Mouse (Mus musculus) heart, embryonic 16.5 days (tissue): ENCODE measurements around the gene Iqschfp. TPM values are rescaled to one million over a fixed set of nuclear protein-coding genes. Genes with fewer than 3 reads are reported as not detected.

Experiments
- ATAC-seq: fragments of 200-750 bp; cut with Nextera tagmentation; replicated peaks from 2 replicates; pipeline ENCODE4 v1.8.0; 2017; ENCODE audit warnings: moderate number of reproducible peaks; ENCODE audit not compliant: insufficient read depth, low FRiP score; ENCODE audit errors: extremely low read depth
- H3K27ac ChIP-seq: fragments of 300-500 bp; sonication (generic); 2 replicates; pipeline ENCODE4 v1.5.1; 2014; ENCODE audit warnings: mild to moderate bottlenecking, low read length, control low read depth, moderate library complexity
- H3K27me3 ChIP-seq: fragments of 300-500 bp; sonication (generic); 2 replicates; pipeline ENCODE4 v1.6.1; 2014; ENCODE audit warnings: low read length, mixed read lengths; ENCODE audit not compliant: control insufficient read depth, insufficient read depth
- H3K36me3 ChIP-seq: fragments of 300-500 bp; sonication (generic); 2 replicates; pipeline ENCODE4 v1.6.1; 2014; ENCODE audit not compliant: control insufficient read depth, insufficient read depth
- H3K4me1 ChIP-seq: fragments of 300-500 bp; sonication (generic); 2 replicates; pipeline ENCODE4 v1.6.1; 2014; ENCODE audit warnings: low read length, mixed read lengths; ENCODE audit not compliant: control insufficient read depth, insufficient read depth
- H3K4me2 ChIP-seq: fragments of 300-500 bp; sonication (generic); 2 replicates; pipeline ENCODE4 v1.6.1; 2014; ENCODE audit warnings: low read depth, mild to moderate bottlenecking, control low read depth, low read length
- H3K4me3 ChIP-seq: fragments of 300-500 bp; sonication (generic); 2 replicates; pipeline ENCODE4 v1.5.1; 2014; ENCODE audit warnings: mild to moderate bottlenecking, control low read depth, low read length
- H3K9ac ChIP-seq: fragments of 300-500 bp; sonication (generic); 2 replicates; pipeline ENCODE4 v1.6.1; 2014; ENCODE audit warnings: low read length, control low read depth
- H3K9me3 ChIP-seq: fragments of 300-500 bp; sonication (generic); replicated peaks from 2 replicates; pipeline ENCODE4 v1.6.1; 2016; ENCODE audit warnings: low read length; ENCODE audit not compliant: control insufficient read depth
- WGBS: fragments of 180-500 bp; shearing (Covaris S2); extraction: QIAGEN DNeasy Blood & Tissue Kit; methylation state at CpG from one replicate; pipeline ENCODE4 v1.1.7; 2014; 5-methylcytosine and 5-hydroxymethylcytosine counted together
- polyA plus RNA-seq: library from polyadenylated mRNA; unstranded; fragments of >200 nt; fragmentation: Nextera tagmentation; extraction: Ambion mirVana; gene quantifications from 2 replicates; pipeline ENCODE4 v1.2.1, GENCODE M21; 2015

The Iqschfp gene
- polyA plus RNA-seq, 1 experiment from 2014 or later: not detected

DNA sequence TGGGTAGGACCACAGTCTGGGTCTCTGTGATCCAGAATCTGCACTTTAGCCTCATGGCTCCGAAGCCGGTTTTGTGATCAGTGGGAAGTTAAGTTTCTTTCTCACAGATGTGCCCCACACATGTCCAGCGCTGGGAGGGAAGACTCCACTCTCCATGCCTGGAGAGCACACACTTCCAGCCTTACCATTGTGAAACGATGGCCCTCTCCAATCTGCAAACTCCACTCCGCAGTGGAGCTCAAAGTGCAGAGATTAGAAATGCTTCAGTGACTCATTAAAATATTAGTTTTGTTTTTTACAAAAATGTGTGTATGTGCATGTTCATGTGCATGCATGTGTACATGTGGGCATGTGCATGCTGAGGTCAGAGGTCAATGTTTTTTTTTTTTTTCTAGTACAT is 626.6 kb downstream of the Iqschfp start:
- Histone ChIP-seq H3K4me3 (no peak overlapping the region), H3K4me2 (no peak overlapping the region), H3K36me3 (no peaks in the 10 kb centered on the region), H3K27me3 (no peaks in the 10 kb centered on the region), H3K4me1 (peaks cover 15% of the 10 kb centered on the region), H3K27ac (no peak overlapping the region), H3K9me3 (no peaks in the 10 kb centered on the region), H3K9ac (no peak overlapping the region)
- no peak for ATAC-seq
- 95% methylated on average over 5 of the region's 5 CpGs for WGBS

DNA sequence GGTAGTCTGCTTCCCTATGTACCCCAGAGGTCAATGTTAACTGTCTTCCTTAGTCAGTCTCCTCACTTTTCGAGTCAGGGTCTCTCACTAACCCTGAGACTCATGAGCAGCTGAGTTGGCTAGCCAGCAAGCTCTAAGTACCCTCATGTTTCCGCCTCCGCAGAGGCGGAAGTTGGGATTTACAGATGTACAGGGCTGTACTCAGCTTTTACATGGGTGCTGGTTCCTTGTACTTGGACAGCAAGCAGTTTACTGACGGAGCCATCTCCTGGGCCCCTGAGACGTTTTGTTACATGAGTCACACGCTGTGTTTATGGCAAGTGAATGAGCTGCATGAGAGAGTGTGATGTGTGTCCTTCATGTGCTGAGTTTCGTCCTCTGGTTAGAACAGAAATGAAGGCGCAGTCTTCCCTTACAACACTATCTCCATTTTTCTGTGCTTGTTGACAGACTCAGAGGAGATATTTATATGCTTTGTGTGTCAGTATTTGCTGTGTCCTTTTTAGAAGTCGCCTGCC is 633.4 kb downstream of the Iqschfp start:
- H3K27ac ChIP-seq: peak overlapping the region; percentile 15

DNA sequence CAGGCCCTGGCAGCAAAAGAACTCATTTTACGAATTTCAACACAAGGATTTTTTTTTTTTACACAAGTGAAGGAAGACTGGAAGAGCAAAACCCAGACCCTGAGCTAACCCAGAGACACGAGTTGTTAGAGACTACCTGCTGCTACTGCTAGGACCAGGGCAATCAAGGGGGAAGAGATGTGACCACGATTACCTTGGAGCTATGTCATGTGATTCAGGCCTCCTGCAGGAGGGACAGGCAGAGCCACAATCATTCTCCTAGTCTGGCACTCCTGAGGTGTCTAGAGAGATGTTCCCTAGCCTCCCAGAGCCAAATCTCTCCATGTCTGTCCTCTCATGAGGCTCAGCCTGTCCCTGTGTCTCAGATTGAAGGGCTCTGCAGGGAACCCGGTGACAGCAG is 634.4 kb downstream of the Iqschfp start:
- Histone ChIP-seq H3K4me3 (no peak overlapping the region), H3K9ac (no peak overlapping the region), H3K4me1 (peaks cover 11% of the 10 kb centered on the region), H3K27me3 (no peaks in the 10 kb centered on the region), H3K4me2 (no peak overlapping the region), H3K27ac (peak overlapping the region; percentile 28; the same call in 1 of the 2 replicates), H3K9me3 (no peaks in the 10 kb centered on the region), H3K36me3 (no peaks in the 10 kb centered on the region)
- WGBS: 43% methylated on average over 4 of the region's 4 CpGs
- peak; percentile 28; the same call in 1 of the 2 replicates for ATAC-seq

More for the DNA sequence above, 633.4 kb downstream of the Iqschfp start:
- Histone ChIP-seq H3K9ac (no peak overlapping the region), H3K9me3 (no peaks in the 10 kb centered on the region), H3K27me3 (no peaks in the 10 kb centered on the region), H3K4me3 (no peak overlapping the region), H3K4me2 (no peak overlapping the region), H3K4me1 (peaks cover 11% of the 10 kb centered on the region), H3K36me3 (no peaks in the 10 kb centered on the region)
- WGBS: 70% methylated on average over 10 of the region's 10 CpGs
- ATAC-seq: no peak; the same call in 1 of the 2 replicates

DNA sequence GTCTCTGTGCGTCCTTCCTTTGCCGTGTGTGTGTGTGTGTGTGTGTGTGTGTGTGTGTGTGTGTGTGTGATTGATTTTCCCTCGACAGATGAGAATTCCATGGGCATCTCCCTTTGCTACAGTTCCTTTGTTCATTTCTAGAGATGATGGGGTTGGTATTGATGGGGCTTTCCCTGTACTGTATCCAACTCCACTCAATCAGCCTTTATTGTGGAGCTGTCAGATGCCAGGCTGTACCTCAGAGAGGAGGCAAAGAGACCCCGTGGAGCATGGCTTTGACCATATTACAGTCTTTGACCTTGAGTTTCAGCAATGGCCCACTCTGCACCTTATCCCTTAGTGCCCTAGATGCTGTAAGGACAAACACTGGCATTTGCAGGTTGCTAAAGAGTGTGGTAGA is 635.1 kb downstream of the Iqschfp start:
- H3K9ac ChIP-seq: no peak overlapping the region
- H3K27me3 ChIP-seq: no peaks in the 10 kb centered on the region
- H3K27ac ChIP-seq: no peak overlapping the region
- H3K36me3 ChIP-seq: no peaks in the 10 kb centered on the region
- peaks cover 11% of the 10 kb centered on the region for H3K4me1 ChIP-seq
- no peak overlapping the region for H3K4me2 ChIP-seq
- 65% methylated on average over 4 of the region's 4 CpGs for WGBS
- no peaks in the 10 kb centered on the region for H3K9me3 ChIP-seq
- ATAC-seq: no peak
- H3K4me3 ChIP-seq: no peak overlapping the region

DNA sequence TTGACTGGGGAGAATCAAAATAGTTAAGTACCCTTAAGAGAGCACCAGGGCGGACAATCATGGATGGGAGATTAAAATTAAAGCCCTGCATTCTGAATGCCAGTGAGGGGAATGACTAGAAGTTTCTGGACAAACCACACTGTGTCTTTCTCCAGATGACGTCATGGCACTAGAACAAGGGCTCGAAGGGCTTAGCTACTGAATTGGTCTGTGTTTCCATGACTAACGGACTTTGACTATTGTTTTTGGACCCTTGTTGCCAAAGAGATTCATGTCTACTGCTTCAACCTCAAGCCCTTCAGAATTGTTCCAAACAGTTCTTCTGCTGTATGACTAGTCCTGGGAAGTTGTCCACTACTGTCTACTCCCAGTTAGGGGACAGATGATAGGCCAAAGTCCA is 639.9 kb downstream of the Iqschfp start:
- Histone ChIP-seq H3K9me3 (peaks cover 4% of the 10 kb centered on the region; the same call in 1 of the 2 replicates), H3K4me1 (peaks cover 14% of the 10 kb centered on the region), H3K36me3 (0 out of 2 replicates have a peak, but pooled peaks cover 5% of the 10 kb centered on the region), H3K27ac (no peak overlapping the region), H3K4me3 (no peak overlapping the region), H3K4me2 (no peak overlapping the region), H3K9ac (no peak overlapping the region), H3K27me3 (no peaks in the 10 kb centered on the region)
- no peak for ATAC-seq
- 77% methylated on average over 4 of the region's 4 CpGs for WGBS

DNA sequence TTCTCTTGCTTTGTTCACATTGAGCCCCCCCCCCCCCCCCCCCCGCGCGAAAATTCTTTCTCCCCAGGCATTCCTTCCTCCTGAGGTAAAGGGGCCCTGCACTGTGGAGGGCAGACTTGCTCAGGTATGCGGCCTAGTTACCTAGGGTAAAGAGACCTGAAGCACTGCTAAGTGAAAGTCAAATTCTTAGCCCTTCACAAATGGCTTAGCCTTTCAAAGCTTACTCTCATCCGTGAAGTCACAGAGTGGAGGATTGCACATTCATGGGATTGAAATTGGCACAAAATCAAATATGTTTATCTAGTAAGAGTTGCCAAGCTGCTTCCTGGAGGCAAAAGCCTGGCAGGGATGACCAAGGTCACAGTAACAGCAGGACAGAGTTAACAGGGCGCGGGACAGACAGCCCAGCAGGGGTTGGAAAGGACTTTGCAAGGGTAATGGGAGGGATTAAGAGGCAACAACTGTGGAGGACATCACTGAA is 642.6 kb downstream of the Iqschfp start:
- Histone ChIP-seq H3K27ac (peak overlapping the region; percentile 89), H3K4me2 (peak overlapping the region; percentile 3; the same call in 1 of the 2 replicates), H3K4me3 (no peak overlapping the region), H3K9ac (0 out of 2 replicates have a peak overlapping the region, but pooled peaks have one; percentile 12), H3K4me1 (peaks cover 11% of the 10 kb centered on the region), H3K9me3 (peaks cover 4% of the 10 kb centered on the region; the same call in 1 of the 2 replicates), H3K36me3 (0 out of 2 replicates have a peak, but pooled peaks cover 5% of the 10 kb centered on the region), H3K27me3 (no peaks in the 10 kb centered on the region)
- peak; percentile 89 for ATAC-seq
- WGBS: 14% methylated on average over 5 of the region's 7 CpGs

DNA sequence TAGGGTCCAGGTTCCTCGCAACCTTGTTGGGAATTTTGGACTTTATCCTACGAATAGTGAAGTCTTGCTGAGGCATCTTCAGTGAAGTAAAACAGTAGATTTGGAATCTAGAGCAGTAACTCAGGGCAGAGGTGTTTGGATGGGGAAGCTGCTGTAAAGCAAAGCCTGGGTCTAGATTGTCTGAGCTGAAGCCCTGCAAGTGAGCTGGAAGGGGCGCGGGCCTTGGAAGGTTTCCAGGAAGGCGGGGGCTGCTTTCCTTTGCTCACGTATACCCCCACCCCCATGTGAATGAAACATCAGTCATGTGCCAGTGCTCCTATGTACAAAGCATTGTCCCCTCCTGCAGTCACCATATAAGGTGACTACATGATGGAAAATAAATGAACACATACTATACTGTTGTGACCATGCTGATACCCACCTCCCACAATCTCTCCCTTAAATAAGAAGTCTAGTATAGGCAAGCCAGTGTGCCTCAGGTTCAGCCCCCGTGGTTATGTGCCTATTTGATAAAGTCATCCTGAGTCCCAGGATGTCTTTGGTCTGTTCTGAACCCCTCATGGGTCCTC is 643.2 kb downstream of the Iqschfp start:
- Histone ChIP-seq H3K27me3 (no peaks in the 10 kb centered on the region), H3K4me2 (no peak overlapping the region; the same call in 1 of the 2 replicates), H3K4me1 (peaks cover 11% of the 10 kb centered on the region), H3K9me3 (peaks cover 4% of the 10 kb centered on the region; the same call in 1 of the 2 replicates), H3K27ac (peak overlapping the region; percentile 89), H3K4me3 (no peak overlapping the region), H3K36me3 (0 out of 2 replicates have a peak, but pooled peaks cover 5% of the 10 kb centered on the region), H3K9ac (0 out of 2 replicates have a peak overlapping the region, but pooled peaks have one; percentile 12)
- 48% methylated on average over 7 of the region's 7 CpGs for WGBS
- ATAC-seq: no peak

DNA sequence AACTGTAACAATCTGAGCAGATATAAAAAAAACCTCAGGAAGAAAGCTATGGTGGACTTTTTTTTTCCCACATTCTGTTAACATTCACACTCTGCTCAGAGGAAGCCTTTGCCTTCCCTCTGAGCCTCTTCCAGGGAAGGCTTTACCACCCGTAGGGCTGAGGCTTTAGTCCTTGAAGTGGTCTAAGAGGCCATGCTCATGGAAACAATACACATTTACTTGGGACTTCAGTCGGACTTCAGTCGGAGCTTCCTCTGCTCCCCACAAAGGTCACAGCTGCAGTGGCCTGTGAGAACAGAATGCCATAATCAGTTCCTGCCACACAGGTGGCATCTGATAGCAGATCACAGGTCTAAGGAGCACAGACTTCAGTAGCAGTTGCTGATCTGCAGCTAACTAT is 644.0 kb downstream of the Iqschfp start:
- H3K4me3 ChIP-seq: no peak overlapping the region
- ATAC-seq: no peak
- H3K9ac ChIP-seq: no peak overlapping the region
- peaks cover 4% of the 10 kb centered on the region; the same call in 1 of the 2 replicates for H3K9me3 ChIP-seq
- no peak overlapping the region for H3K27ac ChIP-seq
- H3K36me3 ChIP-seq: 0 out of 2 replicates have a peak, but pooled peaks cover 5% of the 10 kb centered on the region
- peaks cover 11% of the 10 kb centered on the region for H3K4me1 ChIP-seq
- no peaks in the 10 kb centered on the region for H3K27me3 ChIP-seq
- 48% methylated on average over 3 of the region's 3 CpGs for WGBS
- H3K4me2 ChIP-seq: no peak overlapping the region

DNA sequence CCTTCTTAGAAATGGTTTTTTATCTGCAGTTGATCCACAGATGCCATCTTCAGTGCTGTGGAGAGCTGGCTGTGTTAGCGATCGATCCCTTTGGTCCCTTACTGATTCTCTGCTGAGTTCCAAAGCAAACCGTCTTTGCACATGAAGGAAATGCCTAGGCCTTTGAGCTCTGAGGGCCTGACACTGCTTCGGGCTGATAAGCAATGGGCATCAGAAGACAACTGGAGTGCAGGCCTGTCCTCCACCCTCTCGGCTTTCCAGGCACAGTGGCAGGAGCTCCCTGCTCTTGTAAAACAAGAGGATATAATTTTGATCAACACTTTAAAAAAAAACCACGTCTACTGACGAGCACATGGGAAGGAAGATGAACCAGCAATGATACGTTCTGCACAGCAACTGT is 649.7 kb downstream of the Iqschfp start:
- Histone ChIP-seq H3K4me2 (no peak overlapping the region), H3K36me3 (0 out of 2 replicates have a peak, but pooled peaks cover 1% of the 10 kb centered on the region), H3K27ac (no peak overlapping the region), H3K4me1 (peaks cover 8% of the 10 kb centered on the region), H3K4me3 (no peak overlapping the region), H3K9me3 (peaks cover 2% of the 10 kb centered on the region), H3K9ac (no peak overlapping the region), H3K27me3 (no peaks in the 10 kb centered on the region)
- ATAC-seq: no peak
- WGBS: 75% methylated on average over 8 of the region's 8 CpGs
